Mouse (Mus musculus) ES-Bruce4 (cell line): ENCODE data around the gene Map7d2. TPM values are rescaled to one million over a fixed set of nuclear protein-coding genes. Genes with fewer than 3 reads are reported as not detected.
"Not testable (repeated sequence)": the region's sequence is repeated elsewhere in the genome, so short reads cannot be mapped to it uniquely, and the experiment has no call there.

Experiments
- H3K27ac ChIP-seq: 2 replicates; pipeline ENCODE4 v1.5.1; 2012; ENCODE audit warnings: low read length, inconsistent platforms; ENCODE audit not compliant: insufficient read depth
- H3K27me3 ChIP-seq: 2 replicates; pipeline ENCODE4 v1.6.1; 2012; ENCODE audit warnings: mild to moderate bottlenecking, low read length, inconsistent platforms; ENCODE audit not compliant: control insufficient read depth, poor library complexity, insufficient read depth, severe bottlenecking
- H3K36me3 ChIP-seq: 2 replicates; pipeline ENCODE4 v1.6.1; 2012; ENCODE audit warnings: inconsistent platforms, mild to moderate bottlenecking, low read length, moderate library complexity; ENCODE audit not compliant: control insufficient read depth, poor library complexity, insufficient read depth, severe bottlenecking
- H3K4me1 ChIP-seq: one replicate; pipeline ENCODE4 v1.8.1; 2011; ENCODE audit warnings: low read length; ENCODE audit not compliant: control insufficient read depth, insufficient read depth
- H3K4me3 ChIP-seq: 2 replicates; pipeline ENCODE4 v1.5.1; 2011; ENCODE audit warnings: low read depth, mild to moderate bottlenecking, low read length
- H3K9ac ChIP-seq: 2 replicates; pipeline ENCODE4 v1.6.1; 2012; ENCODE audit warnings: low read depth, mild to moderate bottlenecking, inconsistent platforms; ENCODE audit not compliant: poor library complexity, severe bottlenecking
- H3K9me3 ChIP-seq: replicated peaks from 2 replicates; pipeline ENCODE4 v1.6.1; 2012; ENCODE audit warnings: mild to moderate bottlenecking, low read length, inconsistent platforms; ENCODE audit not compliant: control insufficient read depth, poor library complexity, insufficient read depth, severe bottlenecking
- CTCF ChIP-seq: IDR thresholded peaks from one replicate; pipeline ENCODE4 v1.8.1; 2011; ENCODE audit warnings: low read depth, low read length
- EP300 ChIP-seq: IDR thresholded peaks from 2 replicates; pipeline ENCODE4 v1.6.1; 2011; ENCODE audit warnings: low read depth, low read length; ENCODE audit not compliant: insufficient read depth
- POLR2A ChIP-seq: IDR thresholded peaks from one replicate; pipeline ENCODE4 v1.8.1; 2011; ENCODE audit warnings: low read length; ENCODE audit not compliant: insufficient read depth
- polyA plus RNA-seq: library from polyadenylated mRNA; stranded (reverse); fragments of >200 nt; gene quantifications from 2 replicates; pipeline ENCODE4 v1.2.4, GENCODE M21; 2011; ENCODE audit warnings: low read depth; ENCODE audit not compliant: missing spikeins, insufficient read depth, insufficient read length

Map7d2 gene
- polyA plus RNA-seq, 1 experiment: 16.8 TPM

- TF ChIP-seq CTCF (no peak), EP300 (no peak), POLR2A (no peak)
- Histone ChIP-seq H3K4me3 (no peak overlapping the region), H3K27ac (no peak overlapping the region), H3K9ac (no peak overlapping the region), H3K9me3 (no peaks in the 10 kb centered on the region), H3K27me3 (no peaks in the 10 kb centered on the region; the same call in 1 of the 2 replicates), H3K36me3 (no peaks in the 10 kb centered on the region), H3K4me1 (no peaks in the 10 kb centered on the region)
These were observed 32.8 kb downstream of the Map7d2 start for GRCm38 (mm10) chrX:159447133-159447532.

GRCm38 (mm10) chrX:159459006-159459654, 44.8 kb downstream of the Map7d2 start:
- H3K9me3 ChIP-seq: no peaks in the 10 kb centered on the region
- no peak overlapping the region for H3K9ac ChIP-seq
- no peak overlapping the region for H3K4me3 ChIP-seq
- no peaks in the 10 kb centered on the region for H3K27me3 ChIP-seq
- no peaks in the 10 kb centered on the region for H3K4me1 ChIP-seq
- no peaks in the 10 kb centered on the region for H3K36me3 ChIP-seq
- no peak overlapping the region for H3K27ac ChIP-seq
- TF ChIP-seq EP300 (no peak), CTCF (no peak), POLR2A (no peak)

- TF ChIP-seq POLR2A: no peak
- TF ChIP-seq EP300: no peak
- TF ChIP-seq CTCF: no peak
These were observed 60.4 kb downstream of the Map7d2 start for GRCm38 (mm10) chrX:159474799-159475198.

GRCm38 (mm10) chrX:159478243-159478940, 64.0 kb downstream of the Map7d2 start:
- H3K9me3 ChIP-seq, H3K4me3 ChIP-seq, H3K27me3 ChIP-seq, H3K27ac ChIP-seq, H3K36me3 ChIP-seq, H3K9ac ChIP-seq, H3K4me1 ChIP-seq: not testable (repeated sequence)

More at GRCm38 (mm10) chrX:159474799-159475198, 60.4 kb downstream of the Map7d2 start:
- Histone ChIP-seq H3K4me1 (no peaks in the 10 kb centered on the region), H3K4me3 (no peak overlapping the region), H3K36me3 (no peaks in the 10 kb centered on the region), H3K27me3 (no peaks in the 10 kb centered on the region), H3K9ac (no peak overlapping the region), H3K27ac (no peak overlapping the region), H3K9me3 (no peaks in the 10 kb centered on the region)

- H3K4me3 ChIP-seq: no peak overlapping the region
- TF ChIP-seq POLR2A: no peak
- no peak for TF ChIP-seq CTCF
- TF ChIP-seq EP300: no peak
- no peak overlapping the region for H3K9ac ChIP-seq
- H3K27ac ChIP-seq: no peak overlapping the region
- H3K27me3 ChIP-seq: no peaks in the 10 kb centered on the region
- no peaks in the 10 kb centered on the region for H3K9me3 ChIP-seq
- no peaks in the 10 kb centered on the region for H3K4me1 ChIP-seq
- H3K36me3 ChIP-seq: no peaks in the 10 kb centered on the region
These were observed 69.9 kb downstream of the Map7d2 start for GRCm38 (mm10) chrX:159484247-159484646.

- H3K9me3 ChIP-seq: no peaks in the 10 kb centered on the region
- H3K36me3 ChIP-seq: no peaks in the 10 kb centered on the region
- H3K9ac ChIP-seq: no peak overlapping the region
- no peaks in the 10 kb centered on the region for H3K27me3 ChIP-seq
- no peaks in the 10 kb centered on the region for H3K4me1 ChIP-seq
- no peak overlapping the region for H3K4me3 ChIP-seq
- H3K27ac ChIP-seq: no peak overlapping the region
- TF ChIP-seq POLR2A: no peak
- no peak for TF ChIP-seq CTCF
- no peak for TF ChIP-seq EP300
These were observed 88.8 kb downstream of the Map7d2 start for GRCm38 (mm10) chrX:159503181-159503580.
